Mouse (Mus musculus) brain, embryonic 14.5 days (tissue): ENCODE measurements around the gene Recql. TPM values are rescaled to one million over a fixed set of nuclear protein-coding genes. Genes with fewer than 3 reads are reported as not detected.

Experiments
- DNase-seq: peaks from one replicate; pipeline ENCODE4 v3.0.0-alpha.2; 2011; ENCODE audit warnings: low read depth
- CTCF ChIP-seq: fragments of 200-500 bp; IDR thresholded peaks from 2 replicates; pipeline ENCODE4 v1.5.1; 2012; ENCODE audit warnings: inconsistent platforms, mild to moderate bottlenecking, moderate library complexity, borderline replicate concordance; ENCODE audit not compliant: insufficient read depth, insufficient read length; ENCODE audit errors: extremely low read depth
- POLR2A ChIP-seq: fragments of 200-500 bp; IDR thresholded peaks from 2 replicates; pipeline ENCODE4 v1.6.1; 2012; ENCODE audit warnings: mild to moderate bottlenecking, inconsistent platforms, borderline replicate concordance; ENCODE audit not compliant: poor library complexity, insufficient read depth, insufficient read length, severe bottlenecking; ENCODE audit errors: extremely low read depth
- polyA plus RNA-seq: library from polyadenylated mRNA; depleted of rRNA; stranded (reverse); fragments of >200 nt; gene quantifications from 2 replicates; pipeline ENCODE4 v1.2.3, GENCODE M21; 2012

The Recql gene
- polyA plus RNA-seq, 1 experiment: 19.5 TPM

DNA sequence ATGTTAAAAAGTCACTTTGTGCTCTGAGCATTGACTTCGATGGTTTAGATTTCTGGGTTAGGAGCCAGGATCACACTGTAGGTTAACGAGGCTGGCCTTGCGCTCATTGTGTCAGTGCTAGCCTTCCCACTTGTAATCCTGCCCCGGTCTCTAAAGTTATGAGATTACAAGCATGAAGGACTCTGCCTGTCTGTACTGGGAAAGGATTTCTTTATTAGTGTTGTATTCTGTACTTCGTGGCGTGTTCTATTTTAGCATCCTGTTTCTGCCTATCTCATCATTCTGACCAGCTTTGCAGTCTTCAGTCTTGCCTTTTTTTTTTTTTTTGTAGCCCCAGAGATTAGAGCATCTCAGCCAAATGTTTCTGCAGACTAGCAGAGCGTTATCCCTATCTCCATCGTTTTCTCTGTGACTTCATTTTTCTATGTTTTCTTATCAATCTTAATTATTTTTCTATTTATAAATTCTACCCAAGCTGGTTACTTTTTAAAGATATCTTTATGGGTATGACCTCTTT, 926 bp upstream of the Recql start:
- DNase-seq: peak; percentile 2
- TF ChIP-seq CTCF: no peak

DNA sequence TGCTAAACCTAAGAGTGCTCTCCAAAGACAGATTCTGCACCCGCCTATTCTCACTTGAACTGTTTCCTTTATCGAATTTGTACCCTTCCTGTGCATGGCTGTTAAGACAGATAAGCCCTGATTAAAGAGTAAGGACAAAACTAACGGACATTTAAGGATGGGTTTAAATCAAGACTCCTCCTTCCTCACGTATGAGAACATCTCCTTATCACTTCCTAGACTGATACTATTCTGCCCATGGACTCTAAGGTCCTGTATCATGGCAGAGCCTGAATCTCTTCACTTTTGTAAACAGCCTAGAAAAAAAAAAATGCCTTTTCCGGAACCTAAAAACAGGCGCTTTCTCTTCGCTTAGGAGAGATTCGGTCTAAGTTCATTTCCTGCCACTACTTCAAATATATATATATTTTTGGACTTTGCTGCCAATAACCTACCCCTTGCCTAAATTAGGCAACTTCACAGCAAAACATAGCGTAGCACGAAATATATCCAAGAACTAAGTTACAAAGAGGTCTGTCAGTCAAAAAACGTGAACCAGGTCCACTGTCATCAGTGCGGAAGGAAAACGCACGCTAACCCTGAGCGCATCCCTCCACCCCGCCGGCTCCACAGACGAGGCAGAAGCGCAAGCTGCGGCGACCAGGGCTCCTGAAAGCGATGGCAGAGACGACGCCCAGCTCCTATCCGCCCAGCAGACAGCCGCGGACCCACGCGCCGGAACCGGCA, 439 bp downstream of the Recql start:
- DNase-seq: no peak
- TF ChIP-seq POLR2A: no peak
- TF ChIP-seq CTCF: no peak

DNA sequence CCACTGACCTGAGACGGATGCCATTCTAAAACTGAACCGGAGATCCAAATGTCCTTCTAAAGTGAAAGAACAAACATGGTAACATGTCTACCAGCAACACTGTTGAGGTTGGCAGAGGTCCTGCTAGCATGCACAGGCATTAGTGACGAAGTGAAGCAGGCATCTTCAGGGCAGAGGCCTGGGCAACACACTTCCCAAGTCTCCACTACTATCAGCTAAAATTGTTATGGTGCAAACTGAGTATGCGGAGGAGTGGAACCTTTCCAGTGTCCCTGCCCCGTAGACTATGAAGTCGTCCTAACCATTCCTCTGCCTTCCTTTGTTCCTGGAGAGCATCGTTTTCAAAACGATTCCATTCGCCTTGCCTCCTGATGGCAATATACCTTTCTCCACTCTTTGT, 2.4 kb downstream of the Recql start:
- DNase-seq: no peak
- TF ChIP-seq CTCF (no peak), POLR2A (no peak)

DNA sequence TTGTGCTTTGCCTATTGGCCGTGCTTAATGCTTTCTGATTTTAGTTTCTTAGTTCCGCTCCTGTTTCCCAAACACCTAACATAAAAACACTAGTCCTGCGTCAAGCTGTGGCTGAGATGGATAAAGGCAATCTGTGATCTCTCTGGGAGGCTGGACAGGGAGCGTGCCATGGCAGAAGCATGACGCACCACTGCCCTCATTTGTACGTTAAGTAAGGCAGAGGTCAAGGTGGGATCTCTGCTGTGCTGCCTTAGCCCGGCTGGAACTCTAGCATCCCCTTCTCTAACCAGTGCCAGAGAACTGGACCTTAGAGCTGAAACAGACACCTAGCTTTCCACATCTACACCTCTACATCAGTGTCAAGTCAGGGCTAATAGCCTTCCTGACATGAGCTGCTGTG, 5.3 kb downstream of the Recql start:
- no peak for DNase-seq
- no peak for TF ChIP-seq CTCF
- no peak for TF ChIP-seq POLR2A

DNA sequence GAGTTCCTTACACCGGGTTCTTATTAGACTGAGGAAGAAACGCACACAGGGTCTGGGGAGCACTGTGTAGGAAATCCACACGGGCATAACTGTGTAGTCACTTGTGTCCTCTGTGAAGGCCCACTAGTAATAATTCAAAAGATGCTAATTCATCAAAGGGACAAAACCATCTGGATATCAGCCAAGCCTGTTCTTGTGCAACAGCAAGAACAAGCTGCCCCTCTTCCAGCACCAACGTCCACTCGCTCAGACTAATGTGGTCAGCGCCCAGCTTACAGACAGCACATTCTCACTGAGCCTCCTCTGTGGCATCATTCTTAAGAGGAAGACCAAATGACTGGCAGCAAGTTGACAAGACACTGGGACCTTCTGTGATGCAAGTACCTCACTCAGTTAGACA, 6.9 kb downstream of the Recql start:
- no peak for DNase-seq
- TF ChIP-seq POLR2A: no peak
- TF ChIP-seq CTCF: no peak

DNA sequence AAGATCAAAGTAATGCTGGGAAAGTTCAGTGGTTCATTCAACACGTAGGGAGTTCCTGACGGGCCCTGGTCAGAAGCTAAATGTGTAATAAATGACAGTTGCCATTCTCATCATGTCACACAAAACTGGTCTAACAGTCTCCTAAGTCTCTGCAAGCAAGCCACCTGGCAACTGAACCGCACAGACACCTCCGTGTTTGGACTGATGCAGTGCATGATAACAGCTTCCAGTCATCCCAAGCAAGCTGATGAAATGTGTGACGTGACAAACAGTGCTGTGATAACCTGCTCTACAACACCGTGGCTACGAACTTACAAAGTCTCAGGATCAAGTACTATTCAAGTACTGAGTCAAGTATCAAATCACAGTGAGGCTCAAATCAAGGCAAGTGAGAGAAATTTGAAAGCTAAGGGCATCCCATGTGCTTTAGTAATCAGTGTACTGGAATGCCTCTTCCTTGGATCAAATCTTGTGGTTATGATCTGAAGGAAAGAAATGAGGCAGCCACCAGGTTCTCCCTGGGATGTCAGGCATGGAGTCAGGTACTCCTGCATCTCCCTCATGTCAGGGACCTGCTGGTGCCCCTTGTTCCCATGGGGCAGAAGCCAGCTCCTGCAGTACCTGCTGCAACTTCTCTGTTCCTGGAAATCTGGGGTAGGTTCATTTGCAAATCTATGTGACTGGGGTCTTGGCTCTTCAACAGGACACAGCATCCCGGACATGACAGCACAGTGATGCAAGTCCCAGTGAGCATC, 8.1 kb downstream of the Recql start:
- no peak for DNase-seq
- TF ChIP-seq CTCF (no peak), POLR2A (no peak)

DNA sequence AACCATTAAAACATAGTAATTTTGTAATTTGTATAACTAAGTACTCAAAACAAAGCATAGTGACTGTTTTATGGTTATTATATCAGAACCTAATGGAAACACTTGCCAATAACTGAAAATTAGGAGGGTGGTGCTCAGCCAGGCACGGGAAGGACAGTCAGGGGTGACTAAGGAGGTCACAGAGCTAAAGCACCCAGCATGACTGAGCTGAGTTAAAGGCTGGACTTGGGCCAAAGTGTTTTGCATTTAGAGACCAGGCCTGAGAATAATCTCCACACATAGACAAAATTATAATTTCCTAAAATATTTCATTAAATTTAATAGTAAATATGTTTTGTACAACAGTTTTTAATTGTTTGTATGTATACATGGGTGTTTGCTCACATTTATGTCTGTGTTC, 9.8 kb downstream of the Recql start:
- TF ChIP-seq POLR2A: no peak
- TF ChIP-seq CTCF: no peak
- no peak for DNase-seq

DNA sequence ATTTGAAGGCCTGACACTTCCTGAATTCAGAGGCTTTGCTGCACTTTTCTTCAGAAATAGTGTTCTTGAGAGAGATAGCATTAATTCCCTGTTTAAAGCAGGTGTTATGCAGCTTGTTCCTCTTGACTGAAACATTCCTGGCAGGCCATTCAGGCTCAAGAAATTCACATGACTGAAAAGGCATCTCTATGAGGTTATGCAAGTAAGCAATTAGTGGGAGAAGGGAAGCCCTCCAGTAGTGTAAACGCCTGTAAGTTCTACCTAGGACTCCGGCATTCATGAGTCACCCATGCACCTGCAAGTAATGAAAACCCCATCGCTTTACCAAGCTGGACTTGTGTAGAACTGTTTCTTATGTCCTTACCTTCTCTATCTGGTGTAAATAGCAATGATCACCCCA, 17.3 kb downstream of the Recql start:
- DNase-seq: no peak
- no peak for TF ChIP-seq POLR2A
- no peak for TF ChIP-seq CTCF

DNA sequence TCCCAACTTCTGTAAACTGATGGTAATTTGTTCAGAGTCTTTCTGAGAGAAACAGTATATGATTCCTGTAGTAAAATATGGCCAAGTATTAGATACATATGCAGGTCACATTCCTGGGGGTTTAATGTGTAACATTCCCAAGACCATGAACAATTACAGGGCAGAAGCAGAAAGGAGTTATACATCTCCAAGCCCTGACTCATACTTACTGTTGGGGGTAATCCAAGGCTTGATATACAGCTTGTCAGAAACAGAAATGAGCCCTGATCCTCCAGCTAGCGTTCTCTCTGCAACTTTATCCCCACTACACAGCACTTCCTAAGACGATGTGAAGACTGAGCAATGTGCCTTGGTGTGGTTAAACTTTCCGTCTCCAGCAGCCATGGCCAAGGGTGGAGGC, 19.3 kb downstream of the Recql start:
- DNase-seq: no peak
- TF ChIP-seq POLR2A (no peak), CTCF (no peak)

DNA sequence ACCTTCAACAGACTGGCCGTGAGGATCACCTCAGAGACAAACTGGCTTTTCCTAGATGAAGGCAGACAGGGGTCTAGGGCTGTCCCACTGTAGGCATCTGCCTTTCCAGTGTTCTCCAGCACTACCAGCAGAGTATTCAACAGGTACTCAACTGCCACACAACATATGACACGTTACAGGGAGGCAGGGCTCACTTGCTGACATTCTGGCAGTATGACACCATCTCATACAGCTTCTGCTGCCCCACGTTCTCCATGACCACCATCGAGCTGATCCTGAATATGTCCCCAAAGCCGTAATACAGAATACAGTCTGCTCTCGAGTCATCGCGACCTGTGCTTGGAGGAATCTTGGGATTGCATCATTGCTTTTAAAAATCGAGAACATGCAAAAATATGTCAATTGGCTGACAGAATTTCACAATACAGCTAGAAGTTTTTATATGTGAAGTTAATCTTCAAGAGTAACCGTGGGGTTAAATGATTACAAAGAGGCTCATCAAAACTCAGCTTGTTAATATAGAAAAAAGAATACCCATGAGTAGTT, 20.3 kb downstream of the Recql start:
- TF ChIP-seq POLR2A: no peak
- no peak for TF ChIP-seq CTCF

DNA sequence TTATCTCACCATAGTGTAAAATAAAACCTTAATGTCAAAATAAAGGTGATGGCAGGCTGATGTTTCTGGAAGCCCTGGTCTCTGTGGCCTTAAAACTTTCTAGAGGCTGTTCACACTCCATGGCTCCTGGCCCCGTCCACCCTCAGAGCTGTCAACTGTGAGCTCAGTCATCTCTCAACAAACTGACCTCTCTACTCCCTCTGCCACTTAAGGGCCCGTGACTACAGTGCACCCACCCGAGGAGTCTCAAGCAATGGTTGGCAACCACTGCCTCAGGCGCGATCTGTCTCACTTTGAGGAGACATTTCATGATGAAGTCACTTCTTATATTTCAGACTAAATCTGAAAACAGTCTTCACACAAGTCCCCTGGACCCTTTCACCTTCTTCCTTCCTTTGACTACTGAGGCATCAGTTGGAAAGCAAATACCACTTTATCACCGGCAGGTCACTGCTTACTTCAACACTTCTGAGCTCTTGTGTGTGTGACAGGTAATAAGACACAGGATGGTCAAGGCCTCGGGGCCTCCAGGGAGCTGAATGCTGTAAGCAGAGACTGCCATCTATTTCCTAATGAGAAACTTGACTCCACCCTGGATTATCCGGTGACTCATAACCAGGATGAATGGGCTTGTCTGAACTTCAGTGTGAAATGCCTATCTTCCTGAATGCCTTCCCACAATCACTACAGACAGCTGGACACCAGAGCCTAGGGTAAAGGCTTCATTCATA, 21.0 kb downstream of the Recql start:
- TF ChIP-seq POLR2A (no peak), CTCF (no peak)
- DNase-seq: no peak

More for the DNA sequence above, 20.3 kb downstream of the Recql start:
- DNase-seq: no peak

DNA sequence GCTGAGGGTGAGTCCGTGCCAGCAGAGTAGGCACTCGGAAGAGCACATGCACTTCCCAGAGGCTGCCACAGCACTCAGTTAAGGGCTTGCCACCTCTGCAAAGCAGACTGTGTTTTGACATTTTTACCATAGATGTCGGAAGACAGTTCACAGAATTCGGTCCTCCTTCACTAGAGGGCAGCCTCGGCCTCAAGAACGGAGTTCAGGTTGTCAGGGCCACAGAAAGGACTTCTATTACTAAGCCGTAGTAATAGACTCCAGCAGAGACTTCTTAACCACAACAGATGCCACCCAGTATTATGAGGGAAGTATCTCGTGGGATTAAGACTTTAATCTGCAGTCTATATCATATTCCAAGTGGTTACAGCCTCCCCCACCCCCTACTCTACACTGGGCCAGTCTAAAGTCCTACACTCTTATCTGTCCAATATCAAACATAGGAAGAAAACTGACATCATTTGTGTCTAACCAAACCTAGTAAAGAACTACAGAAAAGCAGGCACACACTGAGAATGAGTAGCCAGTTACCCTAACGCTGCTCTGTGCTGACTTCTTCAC, 23.8 kb downstream of the Recql start:
- TF ChIP-seq CTCF: peak; percentile 42; the same call in 1 of the 2 replicates
- TF ChIP-seq POLR2A: no peak
- peak; percentile 35 for DNase-seq
